Mouse (Mus musculus): ENCODE measurements around the gene Kbtbd12.

Kbtbd12 gene

DNA sequence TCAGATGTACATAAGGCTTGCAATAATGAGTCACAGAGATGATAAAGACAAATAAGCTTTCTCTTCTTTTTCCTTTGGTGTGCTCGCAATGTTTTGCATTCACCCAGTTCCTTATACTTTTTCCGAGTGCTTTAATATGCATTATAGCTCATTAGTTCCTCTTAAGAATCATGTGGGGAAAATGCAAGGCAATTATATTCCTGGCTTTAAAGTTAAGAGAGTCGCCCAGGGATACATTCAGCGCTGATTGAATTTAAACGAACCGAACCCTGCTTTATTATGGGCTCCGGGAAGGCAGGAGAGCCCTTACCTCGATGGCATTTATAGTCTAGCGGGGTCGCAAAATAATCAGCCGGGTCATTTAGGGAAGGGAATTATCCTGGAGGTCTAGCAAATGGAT, 10.8 kb downstream of the Kbtbd12 start:
- DNase-seq (ENCODE audit: low spot score in 2 of 2) = no peak

DNA sequence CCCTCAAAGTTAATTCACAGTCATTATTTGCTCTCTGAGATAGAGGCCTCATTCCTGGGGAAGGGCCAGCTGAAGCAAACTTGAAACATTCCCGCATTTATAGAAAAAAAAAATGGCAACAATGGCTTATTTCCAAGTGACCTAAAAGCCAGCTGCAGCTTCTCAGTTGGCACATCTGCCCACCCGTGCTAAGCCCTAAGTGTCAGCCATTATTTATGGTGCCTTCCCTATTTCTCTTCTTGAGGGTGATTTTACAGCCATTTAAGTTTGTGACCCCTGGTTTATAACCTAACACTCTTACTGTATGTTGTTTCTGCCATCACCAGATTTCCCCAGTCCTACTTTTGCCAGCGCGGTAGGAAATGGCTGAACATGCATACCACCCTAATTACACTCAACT, 11.3 kb downstream of the Kbtbd12 start:
- DNase-seq (ENCODE audit: low spot score in 2 of 2) = no peak

DNA sequence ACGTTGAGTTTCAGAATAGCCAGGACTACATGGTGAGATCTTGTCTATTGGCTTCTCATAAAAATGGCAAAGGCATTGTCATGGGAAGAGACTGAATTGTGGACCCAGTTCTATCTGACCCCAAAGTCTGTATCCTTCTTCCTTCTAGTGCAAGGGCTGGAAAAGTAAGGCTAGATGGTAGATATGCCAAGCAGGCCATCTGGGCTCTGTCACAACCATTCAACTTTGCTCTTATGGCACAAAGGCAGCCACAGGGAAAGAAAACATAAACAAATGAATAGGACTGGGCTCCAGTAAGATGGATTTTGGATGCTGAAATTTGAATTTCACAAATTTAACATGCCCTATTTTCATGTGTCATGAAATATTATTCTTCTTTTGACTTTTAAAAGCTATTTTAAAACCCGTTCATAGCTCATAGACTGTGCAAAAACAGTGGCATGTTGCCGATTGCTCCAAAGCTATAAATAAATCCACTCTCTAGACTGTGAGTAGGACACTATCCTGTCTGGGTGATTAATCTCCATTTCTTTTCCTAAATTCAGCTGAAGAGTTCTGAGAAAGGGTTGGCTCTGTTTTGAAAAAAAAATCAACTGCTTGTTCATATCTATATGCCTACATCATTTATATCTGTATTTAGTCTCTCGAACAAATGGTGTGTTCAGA, 15.8 kb downstream of the Kbtbd12 start:
- no peak for DNase-seq (ENCODE audit: low spot score in 2 of 2)

DNA sequence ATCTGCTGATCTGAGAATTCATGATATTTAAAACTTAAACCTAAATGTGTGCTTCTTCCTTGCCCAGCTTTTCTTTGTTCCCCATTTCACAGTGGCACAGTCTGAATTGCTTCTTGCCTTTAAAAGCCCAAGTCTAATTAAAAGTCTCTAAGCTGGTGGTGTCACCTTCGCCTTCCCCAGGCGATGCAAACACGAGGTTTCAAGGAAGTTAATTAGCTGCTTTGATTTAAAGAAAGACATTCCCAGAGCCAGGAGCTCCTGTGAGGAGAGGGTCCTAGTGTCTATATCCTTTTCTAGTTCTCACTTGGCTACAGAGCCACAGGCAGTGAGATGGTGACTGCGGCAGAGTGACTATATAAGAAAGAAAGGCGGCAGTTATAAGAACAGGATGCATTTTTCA, 18.2 kb downstream of the Kbtbd12 start:
- DNase-seq (ENCODE audit: low spot score in 2 of 2) = no peak

DNA sequence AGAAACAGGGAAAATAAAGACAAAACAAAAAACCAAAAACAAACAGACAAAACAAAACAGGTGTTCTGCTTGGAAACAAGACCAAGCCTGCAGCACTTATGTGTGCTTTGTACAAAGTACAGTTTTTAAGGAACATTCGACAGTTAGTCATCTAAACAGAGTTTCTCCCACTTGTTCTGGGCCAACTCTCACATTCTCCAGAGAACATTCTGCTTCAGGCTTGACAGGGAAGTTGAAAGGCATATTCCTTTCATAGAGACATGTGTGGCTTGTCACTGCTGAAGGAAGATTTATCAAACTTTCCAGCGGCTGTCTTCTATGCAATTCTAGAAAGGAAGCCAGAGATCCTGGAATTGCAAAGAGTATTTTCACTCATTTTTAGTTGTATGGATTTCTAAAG, 22.4 kb downstream of the Kbtbd12 start:
- no peak for DNase-seq (ENCODE audit: low spot score in 2 of 2)

DNA sequence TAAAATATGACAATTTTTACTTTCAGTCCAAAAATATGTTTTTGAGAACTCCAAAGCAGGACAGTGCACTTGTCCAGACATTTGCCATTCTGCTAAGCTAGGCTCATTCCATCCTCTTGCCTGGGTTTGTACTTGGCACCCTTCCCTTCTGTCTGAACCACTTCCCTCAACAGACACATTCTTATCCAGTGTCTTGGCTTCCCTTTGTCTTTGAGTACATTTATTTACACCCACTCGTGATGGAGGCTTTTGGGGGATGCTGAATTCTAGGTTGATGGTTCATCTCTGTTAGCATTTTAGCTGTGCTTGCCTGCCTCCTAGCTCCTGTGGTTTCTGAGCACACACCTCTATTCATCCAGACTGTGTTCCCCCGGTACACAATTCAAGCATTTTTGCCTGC, 31.3 kb downstream of the Kbtbd12 start:
- DNase-seq (ENCODE audit: low spot score in 2 of 2) = no peak

DNA sequence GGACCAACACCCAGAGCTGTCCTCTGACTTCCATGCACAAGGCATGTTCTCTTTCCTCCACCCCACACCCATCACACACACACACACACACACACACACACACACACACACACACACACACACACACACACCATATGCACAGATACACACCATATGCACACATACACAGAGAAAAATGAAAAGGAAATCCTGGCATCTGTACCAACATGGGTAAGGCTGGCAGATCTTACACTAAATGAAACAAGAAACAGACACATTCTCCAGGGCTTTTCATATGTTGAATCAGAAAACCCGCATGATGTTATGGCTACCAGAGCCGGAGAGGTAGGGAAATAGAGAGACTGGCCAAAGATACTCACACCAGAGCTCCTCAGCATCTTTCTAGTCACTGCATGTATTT, 32.0 kb downstream of the Kbtbd12 start:
- no peak for DNase-seq (ENCODE audit: low spot score in 2 of 2)

DNA sequence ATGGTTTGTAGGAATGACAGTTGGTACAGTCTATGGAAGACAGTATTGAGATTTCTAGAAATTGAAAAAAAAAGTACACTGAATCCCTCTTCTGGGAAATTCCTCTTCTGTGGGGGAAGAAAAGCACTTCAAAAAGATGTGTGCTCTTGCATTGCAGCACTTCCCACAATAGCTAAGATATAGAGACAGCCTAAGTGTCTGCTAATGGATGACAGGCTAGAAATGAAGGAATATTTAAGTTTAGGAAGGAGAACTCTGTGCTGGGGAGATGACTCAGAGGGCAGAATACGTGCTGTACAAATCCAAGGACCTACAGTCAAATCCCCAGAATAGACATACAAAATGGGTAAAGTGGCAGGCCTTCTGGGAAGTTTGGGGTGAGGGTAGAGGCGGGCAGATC, 32.5 kb downstream of the Kbtbd12 start:
- no peak for DNase-seq (ENCODE audit: low spot score in 2 of 2)

DNA sequence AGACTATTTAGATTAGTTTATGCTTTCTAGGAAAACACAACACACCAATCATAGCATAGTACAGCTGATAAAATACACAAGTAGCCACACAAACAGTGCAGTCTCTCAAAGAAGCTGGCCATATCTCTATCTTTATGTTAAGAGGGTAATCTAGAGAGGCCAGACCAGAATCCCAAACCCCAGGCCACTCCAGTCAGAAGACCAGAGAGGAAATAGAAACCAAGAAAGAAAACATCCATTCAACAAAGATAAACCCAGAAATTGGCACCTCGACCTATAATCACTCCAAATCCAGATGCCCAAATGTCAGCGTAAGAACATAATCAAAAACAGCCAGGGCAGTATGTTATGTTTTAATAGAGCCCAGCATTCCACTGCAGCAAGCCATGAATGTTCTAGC, 41.6 kb downstream of the Kbtbd12 start:
- DNase-seq (ENCODE audit: low spot score in 2 of 2) = no peak

DNA sequence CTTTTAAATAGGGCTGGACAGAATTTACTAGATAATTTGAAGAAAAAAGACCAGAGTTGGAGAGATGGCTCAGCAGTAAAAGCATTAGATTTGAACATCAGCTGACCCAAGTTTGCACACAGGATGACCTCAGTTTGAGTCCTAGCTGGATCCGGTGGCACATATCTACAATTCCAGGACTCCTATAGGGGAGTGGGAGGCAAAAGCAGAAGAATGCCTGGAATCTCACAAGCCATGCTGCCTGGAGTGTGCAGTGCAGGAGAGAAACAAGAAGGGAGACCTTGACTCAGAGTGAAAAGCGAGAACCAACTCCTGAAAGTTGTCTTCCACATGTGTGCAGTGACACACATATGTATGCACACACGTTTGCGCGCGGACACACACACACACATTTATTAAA, 45.4 kb downstream of the Kbtbd12 start:
- DNase-seq (ENCODE audit: low spot score in 2 of 2) = no peak

DNA sequence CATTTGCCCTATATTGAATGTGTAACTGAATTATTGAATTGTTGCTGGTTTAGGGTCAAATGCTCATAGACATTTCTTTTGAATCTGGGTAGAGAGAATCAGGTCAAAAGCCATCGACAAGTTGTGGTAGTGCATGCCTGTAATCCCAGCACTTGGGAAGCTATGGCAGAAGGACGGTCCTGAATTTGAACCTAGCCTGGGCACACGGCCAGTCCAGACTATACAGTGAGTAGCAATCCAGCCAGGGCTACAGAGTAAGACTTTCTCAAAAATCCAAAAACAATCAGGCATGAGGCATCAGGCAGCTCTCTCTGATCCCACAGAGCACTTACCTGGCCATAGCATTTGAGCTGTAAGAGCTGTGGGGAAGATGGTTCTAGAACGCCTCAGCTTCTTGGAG, 47.5 kb downstream of the Kbtbd12 start:
- DNase-seq (ENCODE audit: low spot score in 2 of 2) = no peak

DNA sequence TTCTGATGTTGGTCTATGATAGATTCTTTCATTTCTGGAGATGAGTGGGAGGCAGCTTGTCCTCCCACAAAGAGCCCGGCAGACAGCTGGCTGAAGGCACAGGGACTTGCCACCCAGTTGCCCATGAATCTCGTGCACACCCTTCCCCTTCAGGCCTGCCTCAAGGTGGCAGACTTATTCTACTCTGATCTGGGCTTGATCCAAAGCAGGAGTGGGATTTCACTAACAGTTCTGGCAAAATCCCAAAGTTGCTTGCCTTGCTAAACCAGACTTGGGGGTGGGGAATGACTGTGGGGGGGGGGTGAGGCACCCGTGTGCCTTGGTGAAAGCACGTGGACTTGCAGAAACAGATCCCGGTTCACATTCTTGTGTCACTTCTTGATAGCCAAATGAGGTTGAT, 48.2 kb downstream of the Kbtbd12 start:
- DNase-seq (ENCODE audit: low spot score in 2 of 2) = peak in 1 of 2 experiments; percentile 29

DNA sequence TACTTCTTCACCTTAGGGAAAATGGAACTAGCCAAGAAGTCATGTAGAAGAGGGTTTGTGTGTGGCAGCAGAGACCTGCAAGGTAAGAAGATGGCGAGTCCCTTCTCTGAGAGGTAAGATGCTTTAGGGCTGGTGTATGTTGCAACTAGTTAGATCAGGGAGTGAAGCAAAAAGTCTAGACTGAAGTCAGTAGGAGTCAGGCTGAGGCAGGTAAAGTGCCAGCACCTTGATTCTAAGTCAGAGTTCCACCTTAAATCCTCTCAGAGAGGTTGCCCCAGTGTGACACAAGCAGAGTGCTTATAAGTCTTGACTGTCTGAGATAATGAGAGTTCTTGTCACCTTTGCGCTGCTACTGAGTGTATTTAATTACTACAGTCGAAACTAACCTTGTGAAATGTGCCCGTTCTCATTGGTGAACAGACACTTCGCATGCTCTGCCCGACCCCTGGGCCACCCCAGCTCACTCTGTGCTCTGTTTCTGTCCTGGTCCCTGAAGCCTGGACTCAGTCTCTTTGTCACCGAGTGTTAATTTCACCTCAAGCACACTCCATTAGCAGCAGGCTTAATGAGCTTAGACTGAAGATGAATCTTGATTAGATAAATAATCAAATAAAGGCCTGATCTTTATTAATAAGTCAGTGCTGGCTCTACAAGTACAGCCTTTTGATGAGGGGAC, 49.0 kb downstream of the Kbtbd12 start:
- DNase-seq (ENCODE audit: low spot score in 2 of 2) = no peak

DNA sequence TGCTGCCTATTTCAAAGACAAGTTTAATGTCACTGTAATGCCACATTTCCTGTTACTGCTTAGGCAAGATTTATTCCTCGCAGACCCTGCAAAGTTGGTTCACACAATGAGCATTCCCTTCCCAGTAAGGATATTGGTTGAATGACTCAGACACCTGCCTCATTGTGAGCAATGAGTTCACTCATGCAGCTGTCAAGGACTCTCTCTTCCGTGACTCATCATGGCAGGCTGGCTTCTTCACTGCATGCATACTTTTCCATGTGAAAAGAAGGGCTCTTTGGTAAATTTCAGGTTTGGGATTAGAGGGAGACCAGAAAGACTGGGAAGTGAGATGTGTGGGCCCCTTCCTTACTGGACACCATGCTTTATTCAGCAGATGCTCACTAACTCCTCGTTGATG, 50.7 kb downstream of the Kbtbd12 start:
- DNase-seq (ENCODE audit: low spot score in 2 of 2) = no peak

DNA sequence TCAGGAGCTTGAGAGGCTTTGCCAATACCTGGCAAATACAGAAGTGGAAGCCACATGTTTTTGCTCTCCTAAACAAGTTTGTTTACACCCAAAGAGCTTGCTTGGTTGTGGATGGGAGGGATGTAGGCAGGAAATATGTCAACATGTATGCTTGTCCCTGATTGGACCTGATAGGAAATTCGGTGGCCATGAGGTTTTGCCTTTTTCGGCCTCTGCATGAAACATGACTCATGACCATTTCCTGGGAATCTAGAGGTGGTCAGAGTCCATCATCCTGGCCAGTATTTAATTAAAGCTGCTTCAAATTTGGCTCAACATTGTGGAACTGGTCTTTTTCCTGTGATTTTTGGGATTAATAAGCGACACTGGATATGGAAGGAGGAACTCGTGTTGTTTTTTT, 53.8 kb downstream of the Kbtbd12 start:
- DNase-seq (ENCODE audit: low spot score in 2 of 2) = no peak

DNA sequence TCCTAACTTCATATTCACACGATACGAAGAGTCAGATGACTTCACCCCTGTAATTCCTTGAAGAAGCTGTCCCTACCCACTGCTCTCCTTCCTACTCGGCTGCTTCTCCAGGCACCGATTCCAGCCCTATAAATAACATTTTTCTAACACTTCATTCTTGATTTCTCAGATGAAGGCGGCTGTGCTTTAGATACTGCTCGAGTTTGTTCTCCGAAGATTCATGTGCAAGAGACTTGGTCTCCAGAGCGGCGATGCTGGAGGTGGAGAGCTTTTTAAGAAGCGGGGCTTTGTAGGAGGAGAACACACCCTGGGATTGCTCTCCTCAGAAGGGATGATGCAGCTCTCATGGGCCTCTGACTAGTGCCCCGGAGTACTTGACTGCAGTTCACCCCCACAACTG, 61.3 kb downstream of the Kbtbd12 start:
- peak; percentile 50 to 58 for DNase-seq (ENCODE audit: low spot score in 2 of 2)

DNA sequence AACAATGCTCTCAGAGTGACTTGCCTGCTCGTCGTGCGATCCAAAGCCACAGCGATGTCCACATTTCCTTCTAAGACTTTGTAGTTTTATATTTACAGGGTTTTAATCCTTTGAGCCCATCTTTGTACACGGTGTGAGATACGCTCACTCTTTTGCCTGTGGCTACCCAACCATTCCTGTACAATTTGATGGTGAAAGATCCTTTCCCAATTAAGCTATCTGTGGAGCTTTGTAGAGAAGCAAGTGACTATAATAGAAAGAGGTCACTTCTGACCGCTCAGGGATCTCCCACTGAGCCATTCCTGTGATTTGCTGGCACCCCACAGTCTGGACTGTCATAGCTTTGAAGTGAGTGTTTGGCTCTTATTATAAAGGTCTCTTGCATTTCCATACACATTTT, 71.1 kb downstream of the Kbtbd12 start:
- no peak for DNase-seq (ENCODE audit: low spot score in 2 of 2)

DNA sequence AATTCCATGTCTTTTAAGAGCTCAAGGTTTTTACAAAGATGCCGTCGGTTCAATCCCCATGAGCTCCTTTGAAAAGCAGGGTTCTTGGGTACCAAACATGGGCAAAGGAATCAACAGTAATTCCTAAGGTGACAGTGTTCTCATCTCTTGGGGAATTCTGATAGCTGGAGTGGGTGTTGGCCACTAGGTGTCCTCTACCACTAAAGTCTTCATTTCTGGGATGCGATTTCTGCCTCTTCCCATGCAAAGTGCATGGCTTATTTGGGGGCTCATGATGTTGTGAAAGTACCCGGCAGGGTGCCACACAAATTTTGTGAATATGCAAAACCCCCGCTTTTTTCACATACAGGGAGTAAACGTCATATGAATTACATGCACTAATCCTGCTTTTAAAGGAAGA, 72.7 kb downstream of the Kbtbd12 start:
- no peak for DNase-seq (ENCODE audit: low spot score in 2 of 2)

DNA sequence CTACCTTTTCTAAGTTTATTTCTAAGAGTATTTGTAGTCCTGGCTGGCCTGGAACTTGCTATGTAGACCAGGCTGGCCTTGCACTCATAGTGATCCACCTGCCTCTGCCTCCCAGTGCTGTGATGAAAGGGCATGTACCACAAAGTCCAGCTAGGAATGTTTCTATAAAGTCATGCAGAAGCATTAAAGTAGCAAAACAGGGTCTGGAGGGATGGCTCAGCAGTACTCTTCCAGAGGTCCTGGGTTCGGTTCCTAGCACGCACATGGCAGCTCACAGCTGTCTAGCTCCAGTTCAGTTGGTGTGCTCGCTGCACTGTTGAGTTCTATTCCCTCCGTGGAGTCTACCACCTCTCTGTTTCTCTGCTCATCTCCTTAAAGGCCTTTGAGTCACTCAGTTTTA, 77.6 kb downstream of the Kbtbd12 start:
- DNase-seq (ENCODE audit: low spot score in 2 of 2) = no peak

DNA sequence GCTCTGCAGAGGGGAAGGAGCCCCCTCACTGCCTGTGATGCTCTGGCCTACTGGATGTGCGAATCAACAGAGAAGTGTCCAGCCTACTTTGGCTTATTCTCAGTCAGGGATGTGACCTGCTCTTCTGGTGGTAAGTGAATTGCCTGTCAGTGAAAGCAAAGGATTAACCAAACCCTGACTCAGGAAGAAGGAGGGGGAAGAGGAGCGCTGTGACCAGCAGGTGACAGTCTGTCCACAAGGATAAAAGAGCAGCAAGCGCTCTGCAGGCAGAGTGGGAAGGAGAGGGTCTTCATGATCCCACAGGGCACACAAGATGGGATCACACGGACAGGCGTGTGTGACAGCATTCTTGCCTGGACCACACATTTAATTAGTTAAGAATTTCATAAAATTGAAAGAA, 78.1 kb downstream of the Kbtbd12 start:
- no peak for DNase-seq (ENCODE audit: low spot score in 2 of 2)

DNA sequence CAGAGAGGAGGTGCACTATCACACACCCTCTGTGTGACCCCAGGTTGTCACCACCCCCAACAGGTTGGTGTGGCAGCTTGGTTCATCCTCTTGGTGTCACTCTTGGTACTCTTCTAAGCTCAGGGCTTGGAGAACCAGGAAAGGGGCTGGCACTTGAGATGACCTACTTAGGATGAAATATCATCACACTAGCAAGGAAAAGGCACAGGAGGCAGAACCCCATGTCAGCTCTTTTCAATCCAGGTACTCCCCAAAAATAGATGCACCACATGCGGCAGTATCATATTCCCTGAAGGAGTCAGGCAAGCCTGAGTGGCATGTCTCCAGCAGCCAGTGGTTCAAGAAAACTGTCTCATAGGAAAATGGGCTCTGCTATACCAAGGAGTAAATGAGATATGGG, 79.7 kb downstream of the Kbtbd12 start:
- DNase-seq (ENCODE audit: low spot score in 2 of 2) = peak in 1 of 2 experiments; percentile 27

DNA sequence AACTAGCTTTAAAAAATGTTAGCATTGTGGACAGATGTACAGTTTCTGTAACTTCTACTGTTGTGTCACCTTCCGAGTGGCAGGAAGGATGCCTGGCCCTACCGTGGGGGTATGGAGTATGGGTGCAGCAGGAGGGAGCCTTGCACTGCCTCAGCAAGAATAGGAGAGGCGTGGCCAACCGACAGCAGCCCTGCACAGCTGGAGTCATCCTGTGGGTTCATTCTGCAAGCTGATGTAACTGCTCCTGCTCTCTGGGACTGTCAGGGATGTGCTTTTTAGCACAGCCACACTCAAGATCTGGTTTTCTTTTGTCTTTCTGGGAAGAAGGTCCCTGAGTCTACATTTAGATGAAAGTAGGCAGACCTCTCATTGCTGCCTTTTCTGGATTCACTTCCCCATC, 80.2 kb downstream of the Kbtbd12 start:
- no peak for DNase-seq (ENCODE audit: low spot score in 2 of 2)

DNA sequence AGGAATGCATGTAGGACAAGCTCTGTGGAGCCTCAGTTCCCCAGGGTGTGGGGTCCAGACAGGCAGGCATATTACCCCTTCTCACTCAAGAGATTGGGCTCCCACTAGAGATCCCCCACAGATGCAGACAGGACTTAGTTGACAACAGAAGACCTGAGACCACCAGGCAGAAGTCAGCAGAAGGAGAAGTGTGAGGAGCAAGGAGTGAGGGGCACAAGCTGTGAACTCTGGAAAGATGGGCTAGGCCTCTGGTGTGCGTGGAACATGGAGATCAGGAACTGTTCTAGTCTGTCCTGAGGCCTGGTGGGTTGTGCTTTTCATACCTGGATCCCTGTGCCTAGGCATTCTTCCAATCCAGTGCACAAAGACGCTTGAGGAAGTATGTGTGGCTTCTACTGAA, 87.8 kb downstream of the Kbtbd12 start:
- no peak for DNase-seq (ENCODE audit: low spot score in 2 of 2)
